Mouse (Mus musculus) kidney, adult 2 months (tissue): ENCODE data around the gene Slc35g1. TPM values are rescaled to one million over a fixed set of nuclear protein-coding genes. Genes with fewer than 3 reads are reported as not detected.

Source experiments
- DNase-seq: peaks from one replicate; pipeline ENCODE4 v3.0.0; 2021
- H3K27ac ChIP-seq: fragments of 200-500 bp; 2 replicates; pipeline ENCODE4 v1.5.1; 2012; ENCODE audit warnings: low read depth, low read length, control low read depth, inconsistent platforms; ENCODE audit not compliant: insufficient read depth
- H3K27me3 ChIP-seq: fragments of 200-500 bp; replicated peaks from 2 replicates; pipeline ENCODE4 v1.6.1; 2012; ENCODE audit warnings: mild to moderate bottlenecking, moderate library complexity, low read length, inconsistent platforms; ENCODE audit not compliant: control insufficient read depth, insufficient read depth
- H3K36me3 ChIP-seq: fragments of 200-500 bp; 2 replicates; pipeline ENCODE4 v1.6.1; 2012; ENCODE audit warnings: mild to moderate bottlenecking, moderate library complexity, low read length, inconsistent platforms; ENCODE audit not compliant: control insufficient read depth, insufficient read depth
- H3K4me1 ChIP-seq: fragments of 200-500 bp; 2 replicates; pipeline ENCODE4 v1.6.1; 2011; ENCODE audit warnings: low read length; ENCODE audit not compliant: control insufficient read depth, insufficient read depth
- H3K4me3 ChIP-seq: fragments of 200-500 bp; 2 replicates; pipeline ENCODE4 v1.5.1; 2011; ENCODE audit warnings: mild to moderate bottlenecking, low read depth, low read length, control low read depth; ENCODE audit not compliant: insufficient read depth
- CTCF ChIP-seq: fragments of 200-500 bp; conservative IDR thresholded peaks from 2 replicates; pipeline ENCODE4 v1.5.1; 2011; ENCODE audit warnings: low read depth, mild to moderate bottlenecking, control low read depth, low read length, moderate library complexity, mixed read lengths; ENCODE audit not compliant: insufficient read depth, insufficient read length
- POLR2A ChIP-seq: fragments of 200-500 bp; IDR thresholded peaks from one replicate; pipeline ENCODE4 v1.6.1; 2011; ENCODE audit warnings: low read depth, low read length, control low read depth
- WGBS: fragments of 180-500 bp; shearing (Covaris S2); methylation state at CpG from one replicate; pipeline ENCODE4 v1.1.7; 2018; 5-methylcytosine and 5-hydroxymethylcytosine counted together
- polyA plus RNA-seq: library from polyadenylated mRNA; depleted of rRNA; stranded (reverse); fragments of >200 nt; gene quantifications from 2 replicates; pipeline ENCODE4 v1.2.3, GENCODE M21; 2012

The Slc35g1 gene
- polyA plus RNA-seq, 1 experiment: 5.9 TPM

DNA sequence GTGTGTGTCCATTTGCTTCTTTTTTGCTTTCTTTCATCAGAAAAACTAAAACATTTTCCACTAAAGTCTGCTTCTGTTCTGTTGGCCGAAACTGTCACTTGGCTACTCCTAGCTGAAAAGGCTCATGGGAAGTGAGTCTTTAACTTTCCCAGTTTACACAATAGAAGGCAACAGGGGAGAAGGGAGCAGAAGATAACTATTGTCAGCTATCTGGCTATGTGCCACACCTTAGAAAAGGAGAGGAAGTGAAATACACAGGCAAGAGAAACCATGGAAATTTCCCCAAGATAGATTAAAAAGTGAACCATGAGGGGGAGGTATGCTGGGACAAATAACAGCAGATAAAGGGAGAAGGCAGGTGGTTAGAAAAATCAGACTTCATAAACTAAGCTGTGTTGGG, 41.5 kb upstream of the Slc35g1 start:
- no peak overlapping the region for H3K27ac ChIP-seq
- H3K36me3 ChIP-seq: no peaks in the 10 kb centered on the region
- no peak for TF ChIP-seq POLR2A
- TF ChIP-seq CTCF: no peak
- no peak for DNase-seq
- H3K4me3 ChIP-seq: no peak overlapping the region
- peaks cover 2% of the 10 kb centered on the region; the same call in 1 of the 2 replicates for H3K4me1 ChIP-seq
- 80% methylated on average over 1 of the region's 1 CpGs for WGBS
- peaks cover 1% of the 10 kb centered on the region; the same call in 1 of the 2 replicates for H3K27me3 ChIP-seq

DNA sequence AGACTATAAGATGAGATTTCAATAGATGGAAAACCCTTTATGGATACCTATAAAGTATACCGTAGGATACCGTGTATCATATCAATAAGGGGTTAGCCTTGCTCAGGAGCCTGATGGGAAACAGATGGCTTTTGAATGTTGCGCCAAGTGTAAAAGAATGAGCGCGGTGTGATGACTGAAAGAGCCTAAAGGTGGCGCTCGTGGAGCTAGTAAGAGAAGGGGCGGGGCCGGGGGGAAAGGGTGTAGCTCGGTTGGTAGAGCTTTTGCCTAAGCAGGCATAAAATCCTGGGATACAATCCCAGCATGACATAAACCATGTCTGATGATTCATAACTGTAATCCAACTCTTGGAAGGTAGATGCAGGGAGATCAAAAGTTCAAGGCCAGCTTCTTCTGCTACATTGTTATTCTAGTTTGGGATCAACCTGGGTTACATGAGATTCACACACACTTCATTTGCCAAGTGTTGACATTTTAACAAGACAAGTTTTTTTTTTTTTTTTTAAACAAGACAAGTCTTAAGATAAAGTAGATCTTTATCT, 40.9 kb upstream of the Slc35g1 start:
- no peaks in the 10 kb centered on the region for H3K36me3 ChIP-seq
- DNase-seq: no peak
- TF ChIP-seq POLR2A (no peak), CTCF (0 out of 2 replicates have a peak, but pooled peaks have one; percentile 10)
- no peak overlapping the region for H3K27ac ChIP-seq
- no peak overlapping the region for H3K4me3 ChIP-seq
- 75% methylated on average over 10 of the region's 10 CpGs for WGBS
- peaks cover 1% of the 10 kb centered on the region; the same call in 1 of the 2 replicates for H3K27me3 ChIP-seq
- peaks cover 2% of the 10 kb centered on the region; the same call in 1 of the 2 replicates for H3K4me1 ChIP-seq

DNA sequence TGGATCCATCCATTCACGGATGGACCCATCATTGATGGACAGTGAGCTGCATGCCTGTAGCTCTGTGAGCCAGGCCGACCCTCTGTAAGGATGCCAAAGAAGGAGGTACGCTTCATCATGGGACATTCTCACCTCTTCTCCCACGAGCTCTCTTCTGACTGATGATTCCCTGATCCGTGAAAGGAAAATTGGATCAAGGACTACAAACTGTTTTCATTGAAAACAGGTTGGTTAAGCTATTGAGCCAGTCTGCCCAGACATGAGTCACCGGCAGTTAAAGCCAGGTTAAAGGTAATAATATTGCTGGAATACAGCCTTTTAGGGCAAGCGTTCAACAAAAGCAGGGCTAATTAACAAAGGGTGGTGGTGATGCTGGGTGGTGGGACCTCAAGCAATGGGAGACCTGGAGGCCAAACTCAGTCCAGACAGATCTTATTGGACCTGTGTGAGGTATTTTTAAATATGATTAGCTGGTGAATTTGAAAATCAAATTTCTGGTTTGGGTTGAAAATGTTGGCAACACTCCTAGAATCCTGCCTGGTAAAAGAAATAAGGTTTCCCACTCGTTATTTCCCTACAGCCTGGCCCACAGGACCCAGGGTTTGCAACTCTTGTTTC, 39.5 kb upstream of the Slc35g1 start:
- Histone ChIP-seq H3K27me3 (peaks cover 4% of the 10 kb centered on the region), H3K4me3 (no peak overlapping the region), H3K36me3 (no peaks in the 10 kb centered on the region), H3K27ac (peak overlapping the region; percentile 71; the same call in 1 of the 2 replicates), H3K4me1 (peaks cover 2% of the 10 kb centered on the region; the same call in 1 of the 2 replicates)
- peak; percentile 27 for DNase-seq
- WGBS: 57% methylated on average over 8 of the region's 8 CpGs
- TF ChIP-seq POLR2A (no peak), CTCF (no peak)

GRCm38 (mm10) chr19:38357956-38358623, 37.7 kb upstream of the Slc35g1 start:
- 48% methylated on average over 9 of the region's 9 CpGs for WGBS
- H3K27ac ChIP-seq: peak overlapping the region; percentile 2; the same call in 1 of the 2 replicates

GRCm38 (mm10) chr19:38359287-38359686, 36.5 kb upstream of the Slc35g1 start:
- 87% methylated on average over 1 of the region's 1 CpGs for WGBS
- Histone ChIP-seq H3K27ac (no peak overlapping the region), H3K4me1 (peaks cover 2% of the 10 kb centered on the region; the same call in 1 of the 2 replicates), H3K36me3 (no peaks in the 10 kb centered on the region), H3K27me3 (peaks cover 4% of the 10 kb centered on the region), H3K4me3 (no peak overlapping the region)
- DNase-seq: no peak
- no peak for TF ChIP-seq CTCF
- TF ChIP-seq POLR2A: no peak

More at GRCm38 (mm10) chr19:38357956-38358623, 37.7 kb upstream of the Slc35g1 start:
- Histone ChIP-seq H3K4me3 (no peak overlapping the region), H3K27me3 (peaks cover 4% of the 10 kb centered on the region), H3K36me3 (no peaks in the 10 kb centered on the region), H3K4me1 (peaks cover 2% of the 10 kb centered on the region; the same call in 1 of the 2 replicates)
- peak; percentile 24 for DNase-seq
- TF ChIP-seq CTCF (no peak), POLR2A (no peak)

DNA sequence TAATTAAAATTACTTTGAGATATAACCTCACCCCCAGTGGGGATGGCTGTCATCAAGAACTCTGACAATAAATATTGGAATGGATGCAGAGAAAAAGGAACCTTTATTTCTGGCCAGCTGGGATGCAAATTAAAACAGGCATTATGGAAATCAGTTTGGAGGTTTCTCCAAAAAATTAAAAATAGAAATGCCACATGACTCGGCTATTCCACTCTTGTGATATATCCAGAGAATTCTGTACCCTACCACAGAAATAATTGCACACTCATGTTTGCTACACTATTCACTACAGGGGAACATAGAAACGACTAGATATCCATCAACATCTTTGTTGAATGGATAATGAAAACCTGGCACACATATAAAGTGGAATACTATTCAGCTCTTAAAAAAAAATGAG, 33.9 kb upstream of the Slc35g1 start:
- H3K27ac ChIP-seq: no peak overlapping the region
- TF ChIP-seq POLR2A: no peak
- TF ChIP-seq CTCF: no peak
- H3K27me3 ChIP-seq: peaks cover 3% of the 10 kb centered on the region; the same call in 1 of the 2 replicates
- DNase-seq: no peak
- 70% methylated on average over 2 of the region's 2 CpGs for WGBS
- no peak overlapping the region for H3K4me3 ChIP-seq
- no peaks in the 10 kb centered on the region for H3K4me1 ChIP-seq
- H3K36me3 ChIP-seq: no peaks in the 10 kb centered on the region

DNA sequence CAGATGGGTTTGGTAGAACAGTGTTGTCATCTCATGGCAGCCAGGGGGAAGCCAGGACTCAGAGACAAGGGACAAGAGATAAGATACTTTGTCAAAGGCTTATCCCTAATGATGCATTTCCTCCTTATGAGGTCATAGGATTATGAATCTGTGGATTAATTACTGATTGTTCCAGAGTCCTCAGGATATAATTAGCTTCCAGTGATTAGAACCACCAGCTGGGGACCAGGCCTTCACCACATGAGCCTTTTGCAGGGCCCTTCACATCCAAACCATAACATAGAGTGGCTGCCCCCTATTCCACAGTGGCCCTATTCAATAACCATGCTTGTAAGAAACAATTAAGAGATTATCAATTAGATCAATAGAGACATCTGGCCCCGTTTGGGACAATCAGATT, 32.4 kb upstream of the Slc35g1 start:
- Histone ChIP-seq H3K27me3 (peaks cover 3% of the 10 kb centered on the region; the same call in 1 of the 2 replicates), H3K4me3 (no peak overlapping the region), H3K27ac (no peak overlapping the region), H3K4me1 (no peaks in the 10 kb centered on the region), H3K36me3 (no peaks in the 10 kb centered on the region)
- WGBS: 70% methylated on average over 1 of the region's 1 CpGs
- no peak for DNase-seq
- TF ChIP-seq CTCF (no peak), POLR2A (no peak)
